Mouse (Mus musculus) hindbrain, embryonic 14.5 days (tissue): ENCODE measurements around the gene Csnk1g1. TPM values are rescaled to one million over a fixed set of nuclear protein-coding genes. Genes with fewer than 3 reads are reported as not detected.
A peak's percentile ranks its signal among the peaks of the same experiment; 100 is the strongest.

Source experiments
- ATAC-seq: fragments of 200-750 bp; cut with Nextera tagmentation; 2 replicates; pipeline ENCODE4 v1.8.0; 2017; ENCODE audit warnings: moderate number of reproducible peaks, mild to moderate bottlenecking, moderate TSS enrichment, moderate library complexity; ENCODE audit not compliant: low FRiP score
- DNase-seq: peaks from one replicate; pipeline ENCODE4 v3.0.0-alpha.2; 2015; ENCODE audit warnings: low spot score
- H3K27ac ChIP-seq: fragments of 300-500 bp; sonication (generic); 2 replicates; pipeline ENCODE4 v1.5.1; 2014; ENCODE audit warnings: mild to moderate bottlenecking, moderate library complexity
- H3K27me3 ChIP-seq: fragments of 300-500 bp; sonication (generic); 2 replicates; pipeline ENCODE4 v1.6.1; 2014; ENCODE audit warnings: mild to moderate bottlenecking, low read length, mixed read lengths; ENCODE audit not compliant: control insufficient read depth, insufficient read depth
- H3K36me3 ChIP-seq: fragments of 300-500 bp; sonication (generic); replicated peaks from 2 replicates; pipeline ENCODE4 v1.6.1; 2014; ENCODE audit not compliant: control insufficient read depth, insufficient read depth
- H3K4me1 ChIP-seq: fragments of 300-500 bp; sonication (generic); replicated peaks from 2 replicates; pipeline ENCODE4 v1.6.1; 2014; ENCODE audit warnings: antibody characterized with exemption, low read length, mixed read lengths; ENCODE audit not compliant: control insufficient read depth, insufficient read depth
- H3K4me2 ChIP-seq: fragments of 300-500 bp; sonication (generic); replicated peaks from 2 replicates; pipeline ENCODE4 v1.6.1; 2014; ENCODE audit warnings: mild to moderate bottlenecking, moderate library complexity
- H3K4me3 ChIP-seq: fragments of 300-500 bp; sonication (generic); replicated peaks from 2 replicates; pipeline ENCODE4 v1.5.1; 2014; ENCODE audit warnings: mild to moderate bottlenecking, low read length
- H3K9ac ChIP-seq: fragments of 300-500 bp; sonication (generic); 2 replicates; pipeline ENCODE4 v1.6.1; 2014
- H3K9me3 ChIP-seq: fragments of 300-500 bp; sonication (generic); 2 replicates; pipeline ENCODE4 v1.6.1; 2016; ENCODE audit warnings: low read length; ENCODE audit not compliant: control insufficient read depth
- WGBS: fragments of 180-500 bp; shearing (Covaris S2); extraction: QIAGEN DNeasy Blood & Tissue Kit; methylation state at CpG from one replicate; pipeline ENCODE4 v1.1.7; 2014; 5-methylcytosine and 5-hydroxymethylcytosine counted together
- polyA plus RNA-seq: library from polyadenylated mRNA; unstranded; fragments of >200 nt; fragmentation: Nextera tagmentation; extraction: Ambion mirVana; gene quantifications from 2 replicates; pipeline ENCODE4 v1.2.1, GENCODE M21; 2014

Csnk1g1 gene
- polyA plus RNA-seq, 1 experiment from 2014 or later: 28.9 TPM

GRCm38 (mm10) chr9:66039290-66039689, 130.6 kb downstream of the Csnk1g1 start:
- Histone ChIP-seq H3K27ac (no peak overlapping the region), H3K9me3 (no peaks in the 10 kb centered on the region), H3K4me3 (no peak overlapping the region), H3K4me1 (no peaks in the 10 kb centered on the region), H3K27me3 (no peaks in the 10 kb centered on the region), H3K4me2 (no peak overlapping the region), H3K9ac (no peak overlapping the region), H3K36me3 (peaks cover 51% of the 10 kb centered on the region)
- 92% methylated on average over 4 of the region's 4 CpGs for WGBS
- ATAC-seq: no peak
- no peak for DNase-seq

- H3K27me3 ChIP-seq: no peaks in the 10 kb centered on the region
- H3K9ac ChIP-seq: no peak overlapping the region
- no peak overlapping the region for H3K27ac ChIP-seq
- ATAC-seq: no peak
- H3K9me3 ChIP-seq: no peaks in the 10 kb centered on the region
- peaks cover 40% of the 10 kb centered on the region for H3K36me3 ChIP-seq
- H3K4me3 ChIP-seq: no peak overlapping the region
- H3K4me1 ChIP-seq: no peaks in the 10 kb centered on the region
- no peak overlapping the region for H3K4me2 ChIP-seq
- 93% methylated on average over 3 of the region's 3 CpGs for WGBS
- no peak for DNase-seq
Measured at GRCm38 (mm10) chr9:66040801-66041200, 132.1 kb downstream of the Csnk1g1 start.

DNA sequence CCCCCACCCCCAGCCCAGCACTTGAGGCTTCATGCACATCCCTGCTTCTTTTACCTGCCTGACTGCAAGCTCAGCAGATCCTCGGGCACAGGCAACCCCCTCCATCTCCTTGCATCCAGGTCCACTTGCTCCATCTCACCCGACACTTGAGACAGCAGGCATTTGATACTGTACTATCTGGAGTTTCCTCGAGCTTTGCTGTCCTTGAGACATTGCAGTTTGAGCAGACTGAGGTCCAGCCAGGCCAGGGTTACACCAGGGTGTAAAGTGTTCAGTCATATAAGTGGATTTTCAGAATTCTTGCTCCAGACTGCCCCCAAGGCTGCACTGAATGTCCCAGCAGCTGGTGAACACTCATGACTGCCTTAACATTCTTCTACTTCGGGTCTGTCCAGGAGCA, 133.6 kb downstream of the Csnk1g1 start:
- Histone ChIP-seq H3K9me3 (no peaks in the 10 kb centered on the region), H3K4me1 (no peaks in the 10 kb centered on the region), H3K4me2 (no peak overlapping the region), H3K27me3 (no peaks in the 10 kb centered on the region), H3K4me3 (no peak overlapping the region), H3K9ac (no peak overlapping the region), H3K27ac (no peak overlapping the region), H3K36me3 (peaks cover 33% of the 10 kb centered on the region)
- DNase-seq (no peak), ATAC-seq (no peak)
- 92% methylated on average over 4 of the region's 4 CpGs for WGBS

GRCm38 (mm10) chr9:66043241-66043640, 134.5 kb downstream of the Csnk1g1 start:
- no peak for DNase-seq
- H3K9me3 ChIP-seq: no peaks in the 10 kb centered on the region
- ATAC-seq: no peak
- no peaks in the 10 kb centered on the region for H3K27me3 ChIP-seq
- H3K4me2 ChIP-seq: no peak overlapping the region
- no peak overlapping the region for H3K27ac ChIP-seq
- WGBS: 99% methylated on average over 3 of the region's 3 CpGs
- peaks cover 26% of the 10 kb centered on the region for H3K36me3 ChIP-seq
- no peak overlapping the region for H3K9ac ChIP-seq
- H3K4me1 ChIP-seq: no peaks in the 10 kb centered on the region
- no peak overlapping the region for H3K4me3 ChIP-seq

DNA sequence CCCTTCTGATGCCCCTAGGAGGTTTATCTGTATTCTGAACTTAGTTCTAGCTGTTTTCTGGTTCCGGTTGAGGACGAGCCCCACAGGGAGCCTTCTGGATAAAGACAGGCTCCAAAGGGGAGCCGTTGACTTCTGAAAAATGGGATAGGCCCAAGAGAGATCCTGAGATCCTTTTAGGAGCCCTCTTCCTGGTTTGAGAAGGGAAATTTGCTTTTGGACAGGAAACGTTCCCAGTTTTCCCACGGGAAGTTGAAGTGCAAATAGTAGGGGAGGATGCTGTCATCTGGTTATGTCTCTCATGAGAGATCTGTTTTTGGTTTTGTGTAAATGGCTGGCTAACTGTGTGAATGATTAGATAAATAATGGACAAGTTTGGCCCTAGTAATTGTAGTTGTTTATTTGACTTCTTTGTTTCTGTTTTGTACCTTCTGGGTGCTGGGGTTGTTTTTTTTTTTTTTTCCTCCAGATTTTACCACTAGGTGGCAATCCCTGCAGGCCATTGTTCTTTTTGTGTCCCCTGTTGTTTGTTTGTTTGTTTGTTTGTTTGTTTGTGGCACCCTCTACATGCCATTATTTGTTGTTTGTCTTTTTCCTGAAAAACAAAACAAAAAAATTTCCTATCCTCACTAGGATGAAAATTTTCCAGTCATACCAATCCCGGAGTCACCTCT, 141.3 kb downstream of the Csnk1g1 start:
- Histone ChIP-seq H3K4me1 (no peaks in the 10 kb centered on the region), H3K4me2 (no peak overlapping the region), H3K4me3 (no peak overlapping the region), H3K27me3 (no peaks in the 10 kb centered on the region), H3K27ac (no peak overlapping the region), H3K9me3 (no peaks in the 10 kb centered on the region), H3K36me3 (no peaks in the 10 kb centered on the region; the same call in 1 of the 2 replicates), H3K9ac (no peak overlapping the region)
- WGBS: 64% methylated on average over 6 of the region's 6 CpGs
- no peak for ATAC-seq
- no peak for DNase-seq

GRCm38 (mm10) chr9:66051493-66051892, 142.8 kb downstream of the Csnk1g1 start:
- ATAC-seq (no peak), DNase-seq (no peak)
- Histone ChIP-seq H3K36me3 (no peaks in the 10 kb centered on the region), H3K4me2 (no peak overlapping the region), H3K27ac (no peak overlapping the region), H3K4me3 (no peak overlapping the region), H3K4me1 (no peaks in the 10 kb centered on the region), H3K9me3 (no peaks in the 10 kb centered on the region), H3K9ac (no peak overlapping the region), H3K27me3 (no peaks in the 10 kb centered on the region)
- WGBS: 71% methylated on average over 4 of the region's 4 CpGs

- no peaks in the 10 kb centered on the region for H3K36me3 ChIP-seq
- DNase-seq: no peak
Measured at GRCm38 (mm10) chr9:66052731-66053130, 144.0 kb downstream of the Csnk1g1 start.

DNA sequence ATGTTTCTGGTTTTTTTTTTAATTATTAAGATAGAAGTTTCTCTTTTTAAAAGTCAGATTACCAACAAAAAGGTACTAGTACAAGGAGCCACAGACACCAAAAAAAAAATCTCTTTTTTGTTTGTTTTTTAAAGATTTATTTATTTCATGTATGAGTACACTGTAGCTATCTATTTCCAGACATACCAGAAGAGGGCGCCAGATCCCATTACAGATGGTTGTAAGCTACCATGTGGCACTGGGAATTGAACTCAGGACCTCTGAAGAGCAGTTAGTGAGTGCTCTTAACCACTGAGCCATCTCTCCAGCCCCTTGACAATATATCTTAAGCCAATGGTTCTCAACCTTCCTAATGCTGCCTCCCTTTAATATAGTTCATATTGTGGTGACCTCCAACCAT, 144.9 kb downstream of the Csnk1g1 start:
- H3K4me1 ChIP-seq: no peaks in the 10 kb centered on the region
- H3K27me3 ChIP-seq: no peaks in the 10 kb centered on the region
- no peak overlapping the region for H3K4me3 ChIP-seq
- no peaks in the 10 kb centered on the region for H3K36me3 ChIP-seq
- no peak overlapping the region for H3K4me2 ChIP-seq
- H3K9me3 ChIP-seq: no peaks in the 10 kb centered on the region
- H3K9ac ChIP-seq: no peak overlapping the region
- DNase-seq (no peak), ATAC-seq (no peak)
- 23% methylated on average over 1 of the region's 1 CpGs for WGBS
- H3K27ac ChIP-seq: no peak overlapping the region

More at GRCm38 (mm10) chr9:66052731-66053130, 144.0 kb downstream of the Csnk1g1 start:
- Histone ChIP-seq H3K27me3 (no peaks in the 10 kb centered on the region), H3K27ac (no peak overlapping the region), H3K4me3 (no peak overlapping the region), H3K9me3 (no peaks in the 10 kb centered on the region), H3K4me1 (no peaks in the 10 kb centered on the region), H3K9ac (no peak overlapping the region), H3K4me2 (no peak overlapping the region)
- no peak for ATAC-seq
- WGBS: 91% methylated on average over 1 of the region's 1 CpGs

DNA sequence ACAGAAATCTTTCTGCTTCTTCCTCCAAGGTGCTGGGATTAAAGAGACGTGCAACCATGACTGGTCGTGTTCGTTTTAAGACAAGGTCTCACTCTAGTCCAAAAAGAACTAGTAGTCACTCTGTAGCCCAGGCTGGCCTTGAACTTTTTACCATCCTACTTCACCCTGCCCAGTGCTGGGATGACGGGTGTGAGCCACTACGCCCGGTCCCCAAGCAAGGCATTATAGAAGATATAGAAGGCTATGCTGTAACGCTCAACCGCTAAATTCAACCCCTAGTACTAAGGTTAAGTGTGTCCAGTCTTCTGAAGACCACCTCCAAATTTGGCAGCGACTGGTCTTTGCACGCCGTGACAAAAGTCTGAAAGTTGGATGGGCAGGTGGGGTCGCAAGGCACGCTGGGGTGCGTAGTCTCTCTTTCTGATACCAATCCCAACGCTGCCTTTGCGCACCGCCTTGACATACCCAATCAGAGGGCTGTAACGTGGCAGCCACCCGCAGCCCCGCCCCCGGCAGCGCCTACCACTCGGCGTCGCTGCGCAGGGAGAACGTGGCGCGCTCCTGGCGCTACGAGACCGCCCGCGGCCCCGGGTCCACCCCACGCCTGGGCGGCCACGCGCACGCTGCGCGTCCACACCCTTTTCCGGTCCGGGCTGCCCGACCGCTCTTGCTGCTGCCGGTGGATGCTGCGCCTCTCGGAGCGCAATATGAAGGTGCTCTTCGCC, 151.0 kb downstream of the Csnk1g1 start, which contains the start of gene Ppib:
Gene Ppib (plus strand): TSS at position 640 of the 725 bp plus-strand sequence.
- WGBS: under 1% methylated on average over 51 of the region's 51 CpGs
- Histone ChIP-seq H3K9ac (peak within 1 kb of the TSS; percentile 84), H3K4me1 (peaks cover 18% of the 10 kb centered on the region), H3K4me3 (peak within 1 kb of the TSS; percentile 80), H3K36me3 (peaks cover 24% of the 10 kb centered on the region), H3K27ac (peak within 1 kb of the TSS; percentile 87), H3K4me2 (peak within 1 kb of the TSS; percentile 71), H3K9me3 (no peaks in the 10 kb centered on the region), H3K27me3 (no peaks in the 10 kb centered on the region)
- ATAC-seq (peak; percentile 98), DNase-seq (peak; percentile 97)
